In the genomic region with DNA sequence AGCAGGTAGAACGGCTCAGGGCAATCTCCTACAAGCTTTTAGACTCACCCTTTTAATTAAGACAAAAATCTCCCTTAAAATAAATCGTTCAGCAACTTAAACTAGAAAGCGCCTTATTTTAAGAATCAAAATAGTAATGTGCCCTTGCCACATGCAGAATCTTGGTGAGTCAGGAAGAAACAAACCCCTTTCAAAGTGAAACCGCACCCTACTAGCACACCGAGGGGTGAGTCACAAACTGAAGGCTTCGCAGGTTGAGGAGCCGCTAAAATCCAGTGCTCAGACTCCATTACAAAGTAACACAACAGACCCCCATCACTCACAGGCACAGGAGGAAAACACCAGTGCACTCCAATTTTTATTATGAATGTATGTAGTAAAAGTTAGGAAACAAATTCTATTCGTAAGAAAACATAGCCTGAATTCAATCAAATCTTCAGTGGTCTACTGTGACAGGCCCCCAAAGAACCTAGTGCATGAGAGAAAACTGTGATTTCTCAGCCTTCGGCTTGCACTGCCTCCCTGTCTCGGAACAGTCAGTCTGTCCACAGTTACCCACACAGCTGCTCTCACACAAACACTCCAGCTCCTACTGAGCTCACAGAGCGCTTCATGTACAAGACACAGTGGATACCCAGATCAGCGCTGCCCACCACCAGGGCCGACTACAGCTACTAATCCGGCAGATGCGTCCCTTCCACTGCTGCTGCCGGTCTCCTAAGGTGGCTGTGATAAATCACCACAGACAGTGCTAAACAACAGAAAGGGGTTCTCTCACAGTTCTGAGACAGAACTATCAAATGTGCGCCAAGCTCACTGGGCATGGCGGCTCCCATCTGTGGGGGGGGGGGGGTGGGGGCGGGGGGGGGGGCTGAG, we compare ENCODE assay signal across 12 mouse cellular contexts. TPM values are rescaled to one million over a fixed set of nuclear protein-coding genes. Genes with fewer than 3 reads are reported as not detected.
A peak's percentile ranks its signal among the peaks of the same experiment; 100 is the strongest.
DNase-seq lines count a peak whose midpoint lies in the region; ATAC-seq and TF ChIP-seq lines count a peak whose summit lies in the region.
"Had no signal": no experiment of that assay in that cellular context is flagged by ENCODE, and none has a peak within 500 bp of the region (broad histone marks: within the 10 kb centered on the region; RNA-seq: fewer than 3 reads in every experiment).

No protein-coding gene starts in this region.

- H3K4me3 ChIP-seq in kidney, embryonic 15.5 days (replicated peaks) = no peak overlapping the region
- H3K4me3 ChIP-seq in stomach, postnatal 0 days (ENCODE audit: low read depth, low read length) = no peak overlapping the region
- no peak overlapping the region for H3K4me3 ChIP-seq in forebrain, postnatal 0 days (ENCODE audit: low read depth, low read length)
- H3K4me3 ChIP-seq: heart, embryonic 10.5 days; liver, embryonic 15.5 days had no signal

- no peaks in the 10 kb centered on the region for H3K9me3 ChIP-seq in kidney, embryonic 15.5 days (replicated peaks)
- no peaks in the 10 kb centered on the region for H3K9me3 ChIP-seq in stomach, postnatal 0 days (ENCODE audit: control insufficient read depth, low read length)
- no peaks in the 10 kb centered on the region for H3K9me3 ChIP-seq in forebrain, postnatal 0 days (ENCODE audit: low read length)
- H3K9me3 ChIP-seq: heart, embryonic 10.5 days; liver, embryonic 15.5 days had no signal

- no peak for TF ChIP-seq EP300 in stomach, postnatal 0 days (optimal IDR thresholded peaks at IDR 0.05)

- H3K4me2 ChIP-seq in kidney, embryonic 15.5 days = no peak overlapping the region
- no peak overlapping the region for H3K4me2 ChIP-seq in stomach, postnatal 0 days (replicated peaks; ENCODE audit: low read depth)
- no peak overlapping the region for H3K4me2 ChIP-seq in forebrain, postnatal 0 days (ENCODE audit: low read depth)
- H3K4me2 ChIP-seq: liver, embryonic 15.5 days had no signal

- H3K36me3 ChIP-seq in kidney, embryonic 15.5 days = no peaks in the 10 kb centered on the region
- no peaks in the 10 kb centered on the region for H3K36me3 ChIP-seq in stomach, postnatal 0 days (ENCODE audit: control insufficient read depth, insufficient read depth, low read length)
- H3K36me3 ChIP-seq in forebrain, postnatal 0 days (ENCODE audit: insufficient read depth) = 0 out of 2 replicates have a peak, but pooled peaks cover 4% of the 10 kb centered on the region
- H3K36me3 ChIP-seq: liver, embryonic 15.5 days had no signal

- H3K27me3 ChIP-seq in kidney, embryonic 15.5 days = no peaks in the 10 kb centered on the region
- no peaks in the 10 kb centered on the region for H3K27me3 ChIP-seq in stomach, postnatal 0 days (ENCODE audit: control insufficient read depth, insufficient read depth, low read length)
- no peaks in the 10 kb centered on the region for H3K27me3 ChIP-seq in forebrain, postnatal 0 days (ENCODE audit: insufficient read depth, low read length)
- H3K27me3 ChIP-seq: liver, embryonic 15.5 days had no signal

- TF ChIP-seq CTCF in stomach, postnatal 0 days (IDR thresholded peaks at IDR 0.05; ENCODE audit: low read depth) = no peak
- no peak for TF ChIP-seq CTCF in forebrain, postnatal 0 days (IDR thresholded peaks at IDR 0.05; ENCODE audit: low read depth)

- H3K9ac ChIP-seq in kidney, embryonic 15.5 days = no peak overlapping the region
- H3K9ac ChIP-seq in stomach, postnatal 0 days (ENCODE audit: low read length) = no peak overlapping the region
- no peak overlapping the region for H3K9ac ChIP-seq in forebrain, postnatal 0 days
- H3K9ac ChIP-seq: liver, embryonic 15.5 days had no signal

- H3K4me1 ChIP-seq in kidney, embryonic 15.5 days = peaks cover 54% of the 10 kb centered on the region
- no peaks in the 10 kb centered on the region for H3K4me1 ChIP-seq in stomach, postnatal 0 days (replicated peaks; ENCODE audit: control insufficient read depth, insufficient read depth)
- peaks cover 8% of the 10 kb centered on the region; the same call in 1 of the 2 replicates for H3K4me1 ChIP-seq in forebrain, postnatal 0 days (ENCODE audit: insufficient read depth)
- H3K4me1 ChIP-seq: liver, embryonic 15.5 days had no signal

- no peak for ATAC-seq in kidney, embryonic 15.5 days (replicated peaks; ENCODE audit: low FRiP score)
- ATAC-seq in stomach, postnatal 0 days (ENCODE audit: low FRiP score, low TSS enrichment) = no peak
- ATAC-seq in forebrain, postnatal 0 days = no peak
- no peak for ATAC-seq in megakaryocyte-erythroid progenitor cell, adult 5-6 weeks (replicated peaks; ENCODE audit: low FRiP score, low TSS enrichment, poor library complexity, severe bottlenecking)

- no peak for DNase-seq in kidney, postnatal 14 days
- peak; percentile 40 to 50 for DNase-seq in right cerebral cortex, adult 2 months (ENCODE audit: low spot score in 2 of 2)
- no peak for DNase-seq in right cerebral cortex, postnatal 36 days (ENCODE audit: low spot score in 2 of 2)
- peak; percentile 70 for DNase-seq in induced T-regulatory cell, adult 2 months (ENCODE audit: low read depth)
- no peak for DNase-seq in stomach, postnatal 0 days (ENCODE audit: low spot score)
- no peak for DNase-seq in forebrain, postnatal 0 days
- DNase-seq: cerebellum, postnatal 25 days; kidney, postnatal 25 days had no signal

- H3K27ac ChIP-seq in kidney, embryonic 15.5 days = peak overlapping the region; percentile 45; the same call in 1 of the 2 replicates
- peak overlapping the region; percentile 86 for H3K27ac ChIP-seq in stomach, postnatal 0 days (replicated peaks)
- no peak overlapping the region for H3K27ac ChIP-seq in forebrain, postnatal 0 days (ENCODE audit: low read depth, low read length)
- H3K27ac ChIP-seq: liver, embryonic 15.5 days had no signal

- WGBS in kidney, embryonic 15.5 days = 51% methylated on average over 18 of the region's 19 CpGs
- WGBS in stomach, postnatal 0 days = 48% methylated on average over 17 of the region's 19 CpGs
- 78% methylated on average over 16 of the region's 19 CpGs for whole genome bisulfite sequencing in forebrain, postnatal 0 days

RNA-seq across cellular contexts. Expression of gene Auh, which starts 46.2 kb away (rescaled TPM):
- 56.4 and 57.0 TPM in 2 replicates for polyA plus RNA-seq in kidney, embryonic 15.5 days (2015; fragmentation: Nextera tagmentation; extraction: Ambion mirVana)
- polyA plus RNA-seq in stomach, postnatal 0 days (2015; fragmentation: Nextera tagmentation; extraction: Ambion mirVana) = 41.4 and 47.8 TPM in 2 replicates
- total RNA-seq in forebrain, postnatal 0 days (2014; rRNA removed) = 50.3 and 56.2 TPM in 2 replicates
- 55.3 and 58.7 TPM in 2 replicates for polyA plus RNA-seq in forebrain, postnatal 0 days (2015; fragmentation: Nextera tagmentation; extraction: Ambion mirVana)
- 28.8 and 40.9 TPM in 2 replicates for total RNA-seq in megakaryocyte-erythroid progenitor cell, adult 5-6 weeks (2014; fragmentation: Nextera tagmentation)
- 22.5 and 24.9 TPM in 2 replicates for total RNA-seq in megakaryocyte-erythroid progenitor cell, adult 5-6 weeks (2017)

Comparison
In these comparisons a context has a peak if more than half of its experiments do, and no peak if none do; other contexts are left out.
1. DNase-seq: peak in right cerebral cortex, adult 2 months (2 of 2) and induced T-regulatory cell, adult 2 months (single experiment); none in kidney, postnatal 14 days (single experiment), right cerebral cortex, postnatal 36 days (0 of 2), stomach, postnatal 0 days (single experiment) and forebrain, postnatal 0 days (single experiment).